Mouse (Mus musculus) E14TG2a.4 (cell line): ENCODE results near the gene Med27.
A peak's percentile ranks its signal among the peaks of the same experiment; 100 is the strongest.

Experiments
- H3K27me3 ChIP-seq: 2 replicates; pipeline ENCODE4 v1.6.1; 2014; ENCODE audit warnings: low read length, control low read depth; ENCODE audit not compliant: insufficient read depth
- H3K36me3 ChIP-seq: 2 replicates; pipeline ENCODE4 v1.6.1; 2014; ENCODE audit warnings: low read length, control low read depth; ENCODE audit not compliant: insufficient read depth
- H3K4me1 ChIP-seq: replicated peaks from 2 replicates; pipeline ENCODE4 v1.6.1; 2014; ENCODE audit warnings: low read depth, low read length, control low read depth
- H3K4me3 ChIP-seq: replicated peaks from 2 replicates; pipeline ENCODE4 v1.5.1; 2014; ENCODE audit warnings: mild to moderate bottlenecking, low read length
- H3K9me3 ChIP-seq: 2 replicates; pipeline ENCODE4 v1.6.1; 2014; ENCODE audit warnings: low read length, control low read depth
- CTCF ChIP-seq: conservative IDR thresholded peaks from 2 replicates; pipeline ENCODE4 v1.5.1; 2014; ENCODE audit warnings: low read length
- NANOG ChIP-seq: IDR thresholded peaks from 2 replicates; pipeline ENCODE4 v1.6.1; 2014; ENCODE audit warnings: borderline replicate concordance, low read length, mixed read lengths
- POU5F1 ChIP-seq: IDR thresholded peaks from 2 replicates; pipeline ENCODE4 v1.6.1; 2014; ENCODE audit warnings: low read length, borderline replicate concordance

The Med27 gene

DNA sequence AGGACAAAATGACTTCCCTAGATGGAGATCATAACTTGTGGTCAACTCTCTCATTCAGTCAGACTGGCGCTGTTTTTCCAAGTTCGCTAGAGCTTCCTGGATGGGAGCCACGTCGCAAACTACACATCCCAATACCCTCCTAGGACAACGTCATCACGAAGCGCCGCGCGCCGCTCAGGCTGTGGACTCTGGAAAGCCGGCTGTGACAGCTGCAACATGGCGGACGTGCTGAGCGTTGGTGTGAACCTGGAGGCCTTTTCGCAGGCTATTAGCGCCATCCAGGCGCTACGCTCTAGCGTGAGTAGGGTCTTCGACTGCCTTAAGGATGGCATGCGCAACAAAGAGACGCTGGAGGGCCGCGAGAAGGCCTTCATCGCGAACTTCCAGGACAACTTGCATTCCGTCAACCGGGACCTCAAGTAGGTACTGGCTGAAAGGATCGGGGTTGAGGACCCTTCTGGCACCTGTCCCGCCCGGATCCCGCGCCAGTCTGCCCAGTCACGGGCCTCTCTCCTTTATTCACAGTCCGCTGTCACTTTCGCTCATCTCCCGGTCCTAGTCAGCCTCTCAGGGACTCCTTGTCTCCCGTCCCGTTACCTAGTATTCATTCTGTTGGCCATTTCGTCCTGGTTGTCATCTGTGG, at the start of gene Med27:
Med27 (plus strand) TSS at position 191 of the 643 bp plus-strand sequence.
- Histone ChIP-seq H3K27me3 (no peaks in the 10 kb centered on the region), H3K4me1 (peaks cover 24% of the 10 kb centered on the region)

DNA sequence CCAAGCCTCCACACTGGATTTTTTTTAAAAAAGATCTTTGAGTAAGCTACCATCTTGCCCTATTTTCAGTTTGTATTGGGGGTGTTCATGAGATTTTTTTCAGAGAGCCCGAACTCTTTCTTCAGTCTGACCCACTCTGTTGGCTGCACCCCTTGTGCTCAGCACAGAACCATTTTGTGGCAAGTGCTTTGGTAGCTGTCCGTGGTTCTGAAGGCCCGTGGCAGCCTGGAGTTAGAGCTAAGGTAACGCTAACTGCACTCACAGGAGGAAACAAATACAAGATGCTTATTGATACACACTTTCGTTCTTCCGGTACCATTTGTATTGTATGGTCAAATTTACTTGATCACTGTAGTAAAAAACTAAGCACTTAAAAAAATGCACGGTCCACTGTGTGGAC, 36.7 kb upstream of the Med27 start:
- peaks cover 4% of the 10 kb centered on the region for H3K4me1 ChIP-seq
- H3K36me3 ChIP-seq, result no peaks in the 10 kb centered on the region
- H3K4me3 ChIP-seq, result no peak overlapping the region
- peaks cover 2% of the 10 kb centered on the region; the same call in 1 of the 2 replicates for H3K9me3 ChIP-seq
- H3K27me3 ChIP-seq, result peaks cover 1% of the 10 kb centered on the region; the same call in 1 of the 2 replicates
- no peak for TF ChIP-seq POU5F1
- TF ChIP-seq CTCF, result no peak
- TF ChIP-seq NANOG, result no peak

More for the DNA sequence above, at the start of gene Med27:
- peak within 1 kb of the TSS; percentile 98 for H3K4me3 ChIP-seq
- no peak for TF ChIP-seq POU5F1
- no peak for TF ChIP-seq NANOG
- TF ChIP-seq CTCF, result no peak
- peaks cover 22% of the 10 kb centered on the region for H3K36me3 ChIP-seq
- no peaks in the 10 kb centered on the region for H3K9me3 ChIP-seq

DNA sequence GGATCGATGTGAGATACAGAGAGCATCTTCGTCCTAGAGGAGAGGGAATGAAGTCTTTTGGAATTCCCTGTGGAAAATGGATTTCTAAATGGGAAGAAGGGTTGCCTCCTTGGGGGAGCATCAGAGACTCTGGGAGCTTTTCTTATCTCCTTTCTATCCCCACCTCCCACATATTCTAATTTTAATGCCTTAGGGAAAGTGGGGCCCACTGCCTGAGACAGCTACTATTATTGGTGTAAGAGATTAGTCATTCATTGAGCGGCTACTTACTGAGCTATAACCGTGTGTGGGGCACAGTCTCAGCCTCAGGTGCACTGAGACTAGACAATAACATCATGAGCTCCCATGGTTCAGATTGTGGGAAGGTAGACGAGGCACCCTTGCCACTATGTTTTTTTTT, 34.6 kb upstream of the Med27 start:
- Histone ChIP-seq H3K36me3 (no peaks in the 10 kb centered on the region), H3K4me3 (no peak overlapping the region), H3K4me1 (no peaks in the 10 kb centered on the region; the same call in 1 of the 2 replicates), H3K27me3 (peaks cover 5% of the 10 kb centered on the region; the same call in 1 of the 2 replicates), H3K9me3 (peaks cover 2% of the 10 kb centered on the region; the same call in 1 of the 2 replicates)
- TF ChIP-seq NANOG, result no peak
- no peak for TF ChIP-seq CTCF
- TF ChIP-seq POU5F1, result no peak

DNA sequence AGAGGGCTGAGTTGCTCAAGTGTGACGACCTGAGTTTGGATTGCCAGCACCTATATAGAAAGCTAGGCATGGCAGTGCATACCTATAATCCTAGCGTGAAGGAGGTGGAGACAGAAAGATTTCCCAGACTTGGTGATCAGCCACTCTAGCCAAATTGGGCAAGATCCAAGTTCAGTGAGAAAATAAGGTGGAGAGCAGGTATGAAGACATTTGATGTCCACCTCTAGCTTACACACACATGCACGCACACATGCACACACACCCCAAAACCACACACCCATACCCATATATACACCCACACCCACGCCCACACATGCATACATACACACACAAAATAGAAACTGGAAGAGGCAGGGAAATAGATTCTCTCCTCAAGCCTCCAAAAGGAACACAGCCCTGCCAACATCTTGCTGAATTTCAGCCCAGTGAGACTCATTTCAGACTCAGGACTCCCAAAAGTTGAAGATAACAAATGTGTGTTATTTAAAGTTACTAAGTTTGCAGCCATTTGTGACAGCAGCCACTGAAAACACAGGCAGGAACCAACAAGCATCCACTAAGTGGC, 28.6 kb upstream of the Med27 start:
- no peaks in the 10 kb centered on the region for H3K9me3 ChIP-seq
- H3K4me3 ChIP-seq, result no peak overlapping the region
- no peaks in the 10 kb centered on the region; the same call in 1 of the 2 replicates for H3K4me1 ChIP-seq
- H3K27me3 ChIP-seq, result 0 out of 2 replicates have a peak, but pooled peaks cover 5% of the 10 kb centered on the region
- no peaks in the 10 kb centered on the region for H3K36me3 ChIP-seq
- TF ChIP-seq CTCF (no peak), NANOG (no peak)

DNA sequence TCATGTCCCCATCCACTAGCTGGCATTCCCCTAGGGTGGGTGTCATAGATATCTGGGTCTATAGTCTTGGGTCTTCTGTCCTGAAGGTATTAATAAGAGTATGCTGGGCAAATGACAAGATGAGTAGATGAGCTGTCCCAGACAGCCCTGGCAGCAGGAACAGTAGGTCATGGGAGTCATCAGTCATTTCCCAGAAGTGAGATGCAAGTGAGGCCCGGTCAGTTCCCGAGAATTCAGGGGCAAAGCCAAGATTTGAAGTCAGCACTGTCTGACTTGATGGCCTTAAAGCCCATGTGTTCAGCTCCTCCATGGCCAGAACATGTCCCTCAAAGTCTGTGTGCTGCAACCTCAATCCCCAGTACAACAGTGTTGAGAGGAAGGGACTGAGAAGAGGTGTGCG, 28.0 kb upstream of the Med27 start:
- H3K9me3 ChIP-seq, result no peaks in the 10 kb centered on the region
- H3K4me1 ChIP-seq, result no peaks in the 10 kb centered on the region
- H3K4me3 ChIP-seq, result no peak overlapping the region
- TF ChIP-seq CTCF (no peak), NANOG (no peak), POU5F1 (no peak)
- 0 out of 2 replicates have a peak, but pooled peaks cover 5% of the 10 kb centered on the region for H3K27me3 ChIP-seq
- no peaks in the 10 kb centered on the region for H3K36me3 ChIP-seq

DNA sequence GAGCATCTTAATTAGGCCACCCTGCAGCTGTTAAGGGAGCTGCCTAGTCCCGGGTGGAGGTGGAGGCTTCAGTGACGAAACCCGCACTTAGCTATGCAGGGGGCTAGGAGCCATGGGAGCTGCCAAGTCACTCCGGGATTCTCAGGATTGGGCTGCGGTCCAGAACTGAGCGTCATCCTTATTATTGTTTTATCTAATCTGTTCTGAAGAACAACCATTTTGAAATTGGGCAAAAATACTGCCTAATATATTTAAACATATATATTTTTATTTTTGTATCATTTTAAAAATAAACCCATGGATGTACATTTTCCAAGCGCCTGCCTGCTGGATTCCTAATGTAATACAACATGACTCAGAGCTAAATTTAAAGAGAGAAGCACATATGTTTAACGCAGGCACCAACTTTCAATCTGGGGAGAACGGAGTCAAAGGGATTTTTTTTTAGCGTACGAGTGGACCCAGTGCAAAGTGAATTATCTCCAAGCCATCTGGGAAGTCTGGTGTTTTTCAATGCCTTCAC, 26.3 kb upstream of the Med27 start:
- no peaks in the 10 kb centered on the region for H3K4me1 ChIP-seq
- no peaks in the 10 kb centered on the region for H3K9me3 ChIP-seq
- no peaks in the 10 kb centered on the region for H3K36me3 ChIP-seq
- no peaks in the 10 kb centered on the region for H3K27me3 ChIP-seq
- no peak overlapping the region for H3K4me3 ChIP-seq
- TF ChIP-seq NANOG (no peak), POU5F1 (no peak), CTCF (no peak)

DNA sequence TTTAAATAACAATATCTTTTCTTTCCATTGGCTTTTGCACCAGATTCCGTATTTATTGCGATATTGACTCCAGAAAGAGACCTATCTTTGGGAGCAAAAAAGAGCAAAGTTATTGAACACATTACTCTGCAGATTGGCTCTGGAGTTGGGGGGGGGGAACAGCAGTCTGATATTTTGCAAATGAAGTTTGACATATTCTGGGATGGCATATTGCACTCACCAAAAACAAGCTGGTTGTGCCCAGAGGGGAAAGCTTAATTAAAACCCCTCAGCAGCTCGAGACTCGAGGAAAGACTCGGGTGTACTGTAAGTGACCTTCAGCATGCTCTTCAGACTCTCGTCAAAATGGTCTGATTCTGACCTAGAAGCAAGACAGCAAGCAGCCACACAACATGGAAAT, 25.8 kb upstream of the Med27 start:
- Histone ChIP-seq H3K4me3 (no peak overlapping the region), H3K36me3 (no peaks in the 10 kb centered on the region), H3K9me3 (no peaks in the 10 kb centered on the region), H3K4me1 (no peaks in the 10 kb centered on the region), H3K27me3 (no peaks in the 10 kb centered on the region)
- no peak for TF ChIP-seq CTCF
- no peak for TF ChIP-seq POU5F1
- no peak for TF ChIP-seq NANOG

DNA sequence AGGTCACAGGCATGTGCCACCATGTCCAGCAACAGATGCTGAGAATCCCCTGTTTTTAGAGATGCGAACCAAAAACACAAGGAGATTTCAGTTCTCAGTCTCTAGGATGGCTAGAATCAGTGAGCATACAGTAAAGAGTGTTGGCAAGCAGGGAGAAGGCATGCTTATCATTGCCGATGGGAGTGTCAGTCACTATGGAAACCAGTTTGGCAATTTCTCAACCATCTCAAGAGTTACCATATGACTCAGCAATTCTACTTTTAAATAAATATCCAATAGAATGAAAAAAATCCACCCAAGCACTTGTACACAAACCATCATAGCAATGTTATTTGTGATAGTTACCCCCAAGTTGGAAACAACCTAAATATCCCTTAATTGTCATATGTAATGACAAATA, 22.2 kb upstream of the Med27 start:
- H3K36me3 ChIP-seq, result no peaks in the 10 kb centered on the region
- TF ChIP-seq CTCF (no peak), NANOG (no peak), POU5F1 (no peak)

DNA sequence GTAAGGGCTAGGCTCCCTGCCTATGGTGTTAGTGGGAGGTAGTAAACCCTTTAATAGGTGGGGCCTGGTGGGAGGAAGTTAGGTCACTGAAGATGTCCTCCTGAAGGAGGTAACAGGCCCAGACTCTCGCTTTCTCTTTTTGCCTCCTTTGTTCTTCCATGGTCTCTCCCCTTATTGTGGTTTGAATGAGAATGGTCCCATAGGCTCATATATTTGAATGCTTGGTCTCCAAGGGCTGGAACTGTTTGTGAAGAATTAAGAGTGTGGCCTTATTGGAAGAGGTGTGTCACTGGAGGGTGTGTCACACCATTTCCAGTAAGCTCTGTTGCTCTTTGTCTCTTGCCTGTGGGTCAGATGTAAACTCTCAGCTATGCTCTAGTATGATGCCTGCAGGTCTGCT, 16.1 kb upstream of the Med27 start:
- Histone ChIP-seq H3K27me3 (no peaks in the 10 kb centered on the region), H3K4me1 (peaks cover 10% of the 10 kb centered on the region; the same call in 1 of the 2 replicates), H3K9me3 (peaks cover 19% of the 10 kb centered on the region), H3K4me3 (no peak overlapping the region), H3K36me3 (no peaks in the 10 kb centered on the region)
- no peak for TF ChIP-seq NANOG
- no peak for TF ChIP-seq CTCF

More for the DNA sequence above, 22.2 kb upstream of the Med27 start:
- no peak overlapping the region for H3K4me3 ChIP-seq
- H3K9me3 ChIP-seq, result no peaks in the 10 kb centered on the region
- peaks cover 5% of the 10 kb centered on the region; the same call in 1 of the 2 replicates for H3K4me1 ChIP-seq
- no peaks in the 10 kb centered on the region for H3K27me3 ChIP-seq
